Mouse (Mus musculus) C2C12 (cell line): ENCODE measurements at regions not wholly inside any gene's neighbourhood (a gene's known extent, or its start where the extent isn't known, plus 50 kb on each side); places are given as distances from the start of the nearest gene placed in this dataset.

ENCODE experiments used
- H3K27me3 ChIP-seq: one replicate; pipeline ENCODE4 v1.6.1; 2011; ENCODE audit not compliant: control insufficient read depth, insufficient read depth, insufficient read length
- H3K36me3 ChIP-seq: one replicate; pipeline ENCODE4 v1.6.1; 2011; ENCODE audit not compliant: control insufficient read depth, insufficient read depth
- H3K4me3 ChIP-seq: one replicate; pipeline ENCODE4 v1.5.1; 2011; ENCODE audit warnings: mild to moderate bottlenecking, control low read depth; ENCODE audit not compliant: poor library complexity, insufficient read depth, severe bottlenecking
- H3K79me2 ChIP-seq: one replicate; pipeline ENCODE4 v1.6.1; 2011; ENCODE audit not compliant: control insufficient read depth, insufficient read depth
- H3K79me3 ChIP-seq: one replicate; pipeline ENCODE4 v1.6.1; 2011; ENCODE audit warnings: low read depth, control low read depth
- H3ac ChIP-seq: one replicate; pipeline ENCODE3; 2011; ENCODE audit warnings: low read depth; ENCODE audit not compliant: control insufficient read depth, insufficient read length
- CEBPB ChIP-seq: IDR thresholded peaks from one replicate; pipeline ENCODE4 v1.6.1; 2011; ENCODE audit warnings: low read depth, mild to moderate bottlenecking, control low read depth, moderate library complexity
- CTCF ChIP-seq: IDR thresholded peaks from one replicate; pipeline ENCODE4 v1.5.1; 2011; ENCODE audit not compliant: control insufficient read depth, insufficient read depth, insufficient read length
- FOSL1 ChIP-seq: IDR thresholded peaks from one replicate; pipeline ENCODE4 v1.8.0; 2011; ENCODE audit warnings: mild to moderate bottlenecking, low read length; ENCODE audit not compliant: poor library complexity, insufficient read depth, severe bottlenecking
- MAX ChIP-seq: IDR thresholded peaks from one replicate; pipeline ENCODE4 v1.6.1; 2011; ENCODE audit warnings: mild to moderate bottlenecking, control low read depth
- MYOD1 ChIP-seq: IDR thresholded peaks from one replicate; pipeline ENCODE4 v1.6.1; 2011; ENCODE audit warnings: low read depth; ENCODE audit not compliant: control insufficient read depth, insufficient read length
- MYOG ChIP-seq: IDR thresholded peaks from one replicate; pipeline ENCODE4 v1.6.1; 2011; ENCODE audit not compliant: control insufficient read depth, insufficient read length; ENCODE audit errors: extremely low read depth
- USF1 ChIP-seq: IDR thresholded peaks from one replicate; pipeline ENCODE4 v1.6.1; 2011; ENCODE audit warnings: low read depth, mild to moderate bottlenecking, control low read depth, moderate library complexity

DNA sequence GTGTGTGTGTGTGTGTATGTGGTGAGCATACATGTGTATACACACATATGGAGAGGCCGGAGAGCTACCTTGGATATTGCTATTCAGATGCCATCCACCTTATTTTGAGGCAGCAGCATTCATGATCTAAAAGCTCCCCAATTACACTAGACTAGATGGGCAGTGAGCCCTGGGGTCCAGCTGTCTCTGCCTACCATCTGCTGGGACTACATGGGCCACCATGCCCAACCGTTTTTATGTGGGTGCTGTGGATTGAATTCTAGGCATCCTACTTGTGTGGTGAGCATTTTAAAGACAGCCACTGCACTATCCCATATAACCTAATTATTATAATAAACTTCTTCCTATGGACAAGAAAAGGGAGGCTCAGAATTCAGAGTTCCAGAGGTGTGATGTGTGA is 172.6 kb downstream of the Gas1 start:
- Histone ChIP-seq H3K36me3 (no peaks in the 10 kb centered on the region), H3K4me3 (no peak overlapping the region), H3K27me3 (no peaks in the 10 kb centered on the region), H3K79me2 (no peaks in the 10 kb centered on the region), H3ac (no peak overlapping the region), H3K79me3 (no peaks in the 10 kb centered on the region)
- TF ChIP-seq USF1, result no peak
- TF ChIP-seq MYOG, result no peak
- no peak for TF ChIP-seq MAX
- TF ChIP-seq CEBPB, result no peak
- no peak for TF ChIP-seq MYOD1
- TF ChIP-seq CTCF, result no peak
- TF ChIP-seq FOSL1, result no peak

DNA sequence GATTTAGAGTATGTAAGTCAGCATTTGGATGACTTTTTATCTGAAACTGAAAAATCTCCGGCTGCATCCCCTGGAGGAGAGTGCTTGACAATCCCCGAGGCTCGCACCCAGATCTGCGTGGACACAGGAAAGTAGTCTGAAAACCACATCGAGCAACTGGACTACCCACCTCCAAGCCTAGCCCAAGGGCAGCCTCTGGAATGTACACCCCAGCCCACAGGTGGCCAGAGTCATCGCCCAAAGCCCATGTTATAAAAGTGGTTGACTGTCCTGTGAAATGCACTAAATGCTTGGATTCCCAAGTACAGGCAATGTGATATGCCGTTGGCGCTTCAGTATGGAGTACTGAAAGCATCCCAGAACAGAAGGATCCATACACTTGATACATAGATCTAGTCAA is 175.1 kb downstream of the Gas1 start:
- no peak overlapping the region for H3K4me3 ChIP-seq
- TF ChIP-seq MYOD1, result no peak
- H3K79me3 ChIP-seq, result no peaks in the 10 kb centered on the region
- H3K79me2 ChIP-seq, result no peaks in the 10 kb centered on the region
- H3ac ChIP-seq, result no peak overlapping the region
- H3K36me3 ChIP-seq, result no peaks in the 10 kb centered on the region
- H3K27me3 ChIP-seq, result no peaks in the 10 kb centered on the region

DNA sequence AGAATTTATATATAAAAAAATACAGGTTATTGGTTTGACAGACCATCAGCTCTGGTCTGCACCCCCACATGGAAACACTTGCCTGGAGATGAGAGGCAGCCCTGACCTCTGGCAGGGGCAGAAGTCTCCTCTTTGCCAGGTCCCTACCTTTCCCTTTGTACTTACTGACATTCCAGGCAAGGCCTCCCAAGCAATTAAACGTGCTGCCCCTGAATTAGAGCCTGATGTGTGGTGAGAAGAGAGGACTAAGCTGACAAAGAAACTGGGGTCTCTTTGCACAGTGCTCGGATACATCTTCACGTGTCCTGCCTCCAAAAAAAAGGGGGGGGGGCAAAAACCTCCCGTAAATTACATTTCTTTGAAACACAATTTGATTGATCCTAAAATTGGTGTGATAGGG is 175.5 kb downstream of the Gas1 start:
- H3K36me3 ChIP-seq, result no peaks in the 10 kb centered on the region
- H3K79me2 ChIP-seq, result no peaks in the 10 kb centered on the region
- TF ChIP-seq FOSL1 (no peak), MAX (no peak), CTCF (no peak), MYOD1 (no peak), MYOG (no peak), USF1 (no peak), CEBPB (no peak)
- H3K27me3 ChIP-seq, result no peaks in the 10 kb centered on the region
- H3ac ChIP-seq, result no peak overlapping the region
- no peaks in the 10 kb centered on the region for H3K79me3 ChIP-seq
- H3K4me3 ChIP-seq, result no peak overlapping the region

DNA sequence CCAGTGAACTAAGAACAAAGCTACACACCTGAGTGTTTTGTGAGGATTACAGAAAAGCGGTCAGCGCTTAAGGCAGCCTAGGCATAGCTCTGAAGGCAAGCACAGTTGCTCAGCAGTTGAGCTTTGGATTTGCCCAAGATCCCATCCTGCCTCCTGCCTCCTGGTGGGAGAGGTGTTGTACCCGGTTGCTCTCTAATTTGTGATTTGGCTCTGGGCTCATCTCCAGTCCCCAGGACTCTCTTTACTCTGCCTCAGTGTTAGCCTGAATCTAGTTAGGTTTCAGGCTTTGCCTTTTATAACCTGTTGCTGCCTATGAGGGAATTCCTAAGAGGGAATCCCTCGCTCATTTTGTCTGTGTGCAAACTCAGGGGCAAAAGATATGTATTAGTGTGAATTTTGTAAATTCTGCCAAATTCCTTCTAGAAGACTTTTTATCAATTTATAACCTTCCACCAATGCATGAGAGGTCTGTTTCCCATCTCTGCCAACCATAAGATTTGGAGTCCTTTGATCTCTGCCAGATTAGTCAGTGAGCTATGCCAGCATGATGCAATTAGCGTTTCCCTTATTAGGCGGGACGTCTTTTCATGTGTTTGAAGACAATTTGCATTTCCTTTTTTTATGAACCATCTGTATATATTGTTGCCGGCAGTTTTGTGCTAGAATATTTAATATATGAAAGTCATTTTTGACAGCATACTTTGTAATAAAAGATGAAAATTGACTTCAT is 176.4 kb downstream of the Gas1 start:
- no peaks in the 10 kb centered on the region for H3K36me3 ChIP-seq
- H3ac ChIP-seq, result no peak overlapping the region
- H3K4me3 ChIP-seq, result no peak overlapping the region
- H3K79me2 ChIP-seq, result no peaks in the 10 kb centered on the region
- no peaks in the 10 kb centered on the region for H3K27me3 ChIP-seq
- TF ChIP-seq MYOG, result no peak
- no peak for TF ChIP-seq MAX
- TF ChIP-seq CEBPB, result no peak
- TF ChIP-seq MYOD1, result no peak
- TF ChIP-seq CTCF, result no peak
- no peak for TF ChIP-seq USF1
- no peak for TF ChIP-seq FOSL1
- no peaks in the 10 kb centered on the region for H3K79me3 ChIP-seq

DNA sequence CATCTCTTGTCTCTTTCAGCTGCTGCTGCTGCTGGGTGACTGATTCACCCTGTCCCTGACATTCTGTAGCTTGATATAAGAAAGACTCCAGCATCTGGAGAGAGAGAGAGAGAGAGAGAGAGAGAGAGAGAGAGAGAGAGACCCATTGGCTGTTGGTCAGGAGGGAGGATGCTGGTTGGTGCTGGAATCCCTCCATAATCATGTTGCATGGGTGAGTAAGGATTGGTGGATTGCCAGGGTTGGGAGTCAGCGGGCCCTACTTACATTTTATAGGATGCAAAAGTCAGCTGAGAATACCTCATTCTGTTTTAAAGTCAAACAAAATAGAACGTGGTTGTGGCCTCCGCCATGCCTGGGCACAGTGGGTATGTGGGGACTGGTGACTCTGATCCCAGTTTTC is 174.5 kb upstream of the Tut7 start:
- H3K79me2 ChIP-seq, result no peaks in the 10 kb centered on the region
- no peak for TF ChIP-seq USF1
- TF ChIP-seq CTCF, result no peak
- no peak for TF ChIP-seq MAX
- TF ChIP-seq MYOD1, result no peak
- TF ChIP-seq MYOG, result no peak
- no peak for TF ChIP-seq CEBPB
- TF ChIP-seq FOSL1, result no peak
- H3K36me3 ChIP-seq, result no peaks in the 10 kb centered on the region
- H3K79me3 ChIP-seq, result no peaks in the 10 kb centered on the region
- H3K27me3 ChIP-seq, result no peaks in the 10 kb centered on the region
- H3ac ChIP-seq, result no peak overlapping the region
- no peak overlapping the region for H3K4me3 ChIP-seq

DNA sequence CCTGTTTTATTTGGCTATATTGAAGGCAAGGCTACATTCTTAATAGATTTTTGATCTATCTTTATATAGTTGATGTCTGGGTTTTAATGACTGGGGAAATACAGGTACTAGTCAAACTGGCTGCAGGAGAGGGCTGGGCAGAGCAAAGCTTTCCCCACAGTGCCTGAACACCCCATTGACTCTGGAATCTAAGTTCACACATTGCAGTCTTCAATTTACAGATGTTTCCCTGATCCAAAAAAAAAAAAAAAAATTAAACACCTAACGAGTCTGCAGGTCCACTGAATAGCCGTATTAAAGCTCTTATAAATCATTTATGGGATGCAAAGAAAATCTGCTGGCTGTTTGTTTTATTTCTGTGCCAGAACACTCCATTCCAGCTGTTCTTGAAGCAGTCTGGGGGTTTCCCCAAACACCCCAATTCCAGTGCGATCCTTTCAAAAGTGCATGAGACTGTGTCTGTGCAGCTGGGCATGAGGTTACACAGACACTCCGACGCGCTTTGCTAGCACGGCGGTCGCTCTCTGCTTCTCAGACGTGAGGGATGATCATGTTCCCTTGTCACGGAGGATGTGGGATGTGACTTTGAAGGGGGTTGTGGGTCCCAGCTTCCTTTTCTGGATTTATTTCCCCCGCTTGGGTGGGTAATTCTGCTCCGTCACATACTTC is 173.3 kb upstream of the Tut7 start:
- H3K79me3 ChIP-seq, result no peaks in the 10 kb centered on the region
- TF ChIP-seq USF1 (no peak), MAX (no peak), CTCF (no peak), MYOD1 (no peak), MYOG (no peak), FOSL1 (no peak), CEBPB (no peak)

More for the DNA sequence above, 173.3 kb upstream of the Tut7 start:
- Histone ChIP-seq H3K4me3 (no peak overlapping the region), H3K79me2 (no peaks in the 10 kb centered on the region), H3ac (no peak overlapping the region), H3K27me3 (no peaks in the 10 kb centered on the region), H3K36me3 (no peaks in the 10 kb centered on the region)
